Mouse (Mus musculus) embryo, embryonic 10.5 days (tissue): ENCODE results near the gene Yipf3.

Source experiments
- DNase-seq: peaks from one replicate; pipeline ENCODE4 v3.0.0-alpha.2; 2015; ENCODE audit warnings: low spot score

Yipf3 gene

GRCm38 (mm10) chr17:46247512-46248188 lies at the start of gene Yipf3, which contains the start of gene Polr1c:
Yipf3 (plus strand) TSS chr17:46248080.
Polr1c (minus strand) TSS chr17:46248054.
- DNase-seq = peak; percentile 97

- DNase-seq = no peak
These were observed 46.7 kb upstream of the Yipf3 start for GRCm38 (mm10) chr17:46201151-46201550.

- peak; percentile 97 for DNase-seq
These were observed 45.3 kb upstream of the Yipf3 start, which contains the start of the genes Polh and Xpo5 for GRCm38 (mm10) chr17:46202421-46203071. Polh (minus strand) TSS chr17:46202645. Xpo5 (plus strand) TSS chr17:46202782.

DNA sequence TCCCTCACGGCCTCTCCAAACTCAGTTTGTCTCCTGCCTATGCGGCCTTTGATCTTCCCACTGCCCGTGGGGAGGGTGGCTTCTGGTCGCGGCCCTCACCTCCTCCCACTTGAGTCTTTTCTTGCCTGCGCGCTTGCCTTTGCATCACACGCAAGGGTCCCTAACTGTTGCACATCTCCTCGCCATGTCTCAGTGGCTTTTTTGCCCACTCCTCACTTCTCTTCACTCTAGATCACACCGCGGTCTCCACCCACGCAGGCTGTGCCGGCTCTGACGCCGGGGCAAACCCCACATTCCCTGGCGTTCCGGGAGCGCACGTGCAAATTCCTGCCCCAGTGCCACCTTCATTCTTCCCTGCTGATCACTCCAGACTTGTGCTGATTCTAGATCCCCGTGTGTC lies 44.8 kb upstream of the Yipf3 start:
- no peak for DNase-seq

- DNase-seq = no peak
These were observed 41.2 kb upstream of the Yipf3 start for GRCm38 (mm10) chr17:46206676-46207075.

- DNase-seq = no peak
These were observed 37.3 kb upstream of the Yipf3 start for GRCm38 (mm10) chr17:46210550-46210949.

DNA sequence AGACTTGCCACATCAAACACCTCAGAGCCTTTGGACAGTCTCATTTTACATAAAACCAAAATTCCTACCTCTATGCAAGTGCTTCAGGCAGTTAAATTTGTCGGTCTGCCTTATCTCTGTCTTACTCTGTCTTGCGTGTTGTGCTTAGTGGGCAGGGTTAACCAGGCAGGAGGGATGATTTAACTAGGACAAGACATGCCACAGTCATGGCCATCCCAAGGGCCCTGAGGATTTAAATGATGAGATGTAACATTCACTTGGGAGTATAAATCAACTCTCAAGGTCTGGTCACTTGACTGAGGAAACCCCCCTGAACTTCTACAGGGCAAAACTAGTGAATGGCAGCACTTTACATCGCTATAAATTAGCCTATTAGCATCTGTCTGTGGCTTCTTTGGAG lies 26.3 kb upstream of the Yipf3 start:
- DNase-seq = no peak

DNA sequence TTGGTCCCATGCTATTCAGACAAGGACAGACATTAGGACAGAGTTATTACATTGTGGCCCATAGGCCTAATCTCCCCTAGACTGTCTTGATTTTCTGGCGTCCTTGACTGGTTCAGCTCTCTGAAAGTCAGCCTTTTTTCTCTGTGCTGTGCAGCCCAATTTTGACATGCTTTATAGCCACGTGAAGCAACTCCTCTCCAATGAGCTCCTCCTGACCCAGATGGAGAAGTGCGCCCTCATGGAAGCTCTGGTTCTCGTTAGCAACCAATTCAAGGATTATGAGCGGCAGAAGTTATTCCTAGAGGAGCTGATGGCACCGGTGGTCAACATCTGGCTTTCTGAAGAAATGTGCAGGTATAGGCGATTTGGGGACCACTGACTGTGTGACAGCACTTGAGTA lies 20.3 kb upstream of the Yipf3 start:
- no peak for DNase-seq

- DNase-seq = no peak
These were observed 11.8 kb upstream of the Yipf3 start for GRCm38 (mm10) chr17:46236067-46236466.

- DNase-seq = no peak
These were observed 10.8 kb upstream of the Yipf3 start for GRCm38 (mm10) chr17:46237079-46237478.

DNA sequence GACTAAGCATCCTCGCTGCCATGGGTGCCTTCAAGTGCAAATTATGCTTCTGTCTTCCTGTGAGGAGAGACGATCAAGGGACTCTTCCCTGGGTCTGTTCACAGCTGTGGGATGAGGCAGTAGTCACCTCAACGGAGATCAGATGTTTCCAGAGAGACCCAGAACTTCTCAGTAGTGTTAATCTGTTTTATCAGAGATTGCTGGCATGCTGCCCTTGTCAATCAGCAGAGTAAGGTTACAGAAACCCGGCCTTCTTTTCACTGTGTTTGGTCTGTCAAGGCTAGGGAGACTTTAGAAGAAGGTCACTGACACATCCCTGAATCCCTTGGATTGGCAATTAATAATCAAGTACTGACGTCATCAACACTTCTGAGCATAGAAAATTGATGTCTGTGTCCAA lies 10.4 kb upstream of the Yipf3 start:
- DNase-seq = no peak

- no peak for DNase-seq
These were observed 8.3 kb upstream of the Yipf3 start for GRCm38 (mm10) chr17:46239516-46240114.

DNA sequence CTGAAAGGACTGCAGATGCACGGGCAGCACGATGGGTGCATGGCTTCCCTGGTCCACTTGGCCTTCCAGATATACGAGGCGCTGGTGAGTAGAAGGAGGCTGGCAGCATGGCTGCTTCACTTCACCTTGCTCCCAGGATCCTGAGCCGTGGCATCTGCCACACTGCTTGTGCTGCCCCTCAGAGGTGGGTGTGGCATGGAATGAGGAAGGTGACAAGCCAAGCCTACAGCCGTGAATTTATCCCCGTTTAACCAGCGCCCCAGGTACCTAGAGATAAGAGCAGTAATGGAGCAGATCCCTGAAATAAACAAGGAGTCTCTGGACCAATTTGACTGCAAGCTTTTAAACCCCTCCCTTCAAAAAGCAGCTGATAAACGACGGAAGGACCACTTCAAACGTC lies 6.4 kb upstream of the Yipf3 start:
- no peak for DNase-seq

DNA sequence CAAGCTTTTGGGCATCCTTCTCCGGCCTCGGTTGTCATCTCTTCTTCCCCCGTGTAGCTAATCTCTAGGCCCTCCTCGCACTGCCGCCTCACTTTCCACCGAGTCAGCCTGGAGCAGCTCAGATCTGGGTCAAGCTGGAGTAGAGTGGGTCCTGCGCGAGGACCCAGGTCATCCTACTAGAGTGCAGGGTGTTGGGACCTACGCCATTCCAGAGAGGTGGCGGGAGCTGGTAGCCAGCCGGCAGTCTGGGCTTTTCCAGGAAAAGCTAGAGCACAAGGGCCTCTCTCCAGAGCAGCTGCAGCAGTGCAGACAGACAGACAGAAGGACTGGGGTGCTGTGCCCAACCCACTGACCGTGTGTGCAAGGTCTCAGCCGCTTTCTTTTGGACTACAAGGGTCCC lies 5.6 kb upstream of the Yipf3 start:
- DNase-seq = no peak

DNA sequence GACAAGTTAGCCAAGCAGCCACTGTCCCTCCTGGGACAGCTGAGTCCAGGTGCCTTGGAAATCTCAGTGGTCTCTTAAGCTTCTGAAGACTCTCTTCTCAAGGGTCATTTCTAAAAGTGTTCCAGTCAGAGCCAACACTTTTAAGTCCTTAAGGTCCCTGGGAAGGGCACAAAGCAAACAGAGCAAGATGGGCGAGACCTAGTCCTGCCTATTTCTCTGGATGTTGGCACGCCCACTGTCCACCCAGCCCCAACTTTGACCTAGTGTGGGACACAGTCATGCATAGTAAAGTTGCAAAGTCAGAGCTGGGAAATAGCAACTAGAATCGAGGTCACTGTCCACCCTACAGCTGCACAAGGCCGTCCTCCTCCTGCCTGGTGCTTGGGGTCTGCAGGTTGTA lies 4.9 kb upstream of the Yipf3 start:
- no peak for DNase-seq

GRCm38 (mm10) chr17:46243624-46244023 lies 4.3 kb upstream of the Yipf3 start:
- no peak for DNase-seq

- DNase-seq = no peak
These were observed 3.3 kb upstream of the Yipf3 start for GRCm38 (mm10) chr17:46244579-46244978.

DNA sequence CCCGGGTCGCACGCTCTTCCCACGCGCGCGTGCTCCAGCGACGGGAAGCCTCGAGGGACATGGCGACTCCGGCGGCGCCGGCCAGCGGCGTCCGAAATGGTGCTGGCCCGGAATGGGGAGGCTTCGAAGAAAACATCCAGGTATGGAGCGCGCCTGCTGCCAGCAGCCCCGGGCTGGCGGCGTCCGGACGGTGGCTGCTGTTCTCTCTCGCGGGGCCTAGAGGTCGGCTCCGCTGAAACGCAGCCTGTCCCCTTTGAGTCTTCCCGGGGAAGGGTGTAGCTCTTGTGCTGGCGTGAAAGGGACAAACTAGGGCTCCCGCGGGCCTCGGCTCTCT lies 276 bp downstream of the Yipf3 start:
- no peak for DNase-seq

DNA sequence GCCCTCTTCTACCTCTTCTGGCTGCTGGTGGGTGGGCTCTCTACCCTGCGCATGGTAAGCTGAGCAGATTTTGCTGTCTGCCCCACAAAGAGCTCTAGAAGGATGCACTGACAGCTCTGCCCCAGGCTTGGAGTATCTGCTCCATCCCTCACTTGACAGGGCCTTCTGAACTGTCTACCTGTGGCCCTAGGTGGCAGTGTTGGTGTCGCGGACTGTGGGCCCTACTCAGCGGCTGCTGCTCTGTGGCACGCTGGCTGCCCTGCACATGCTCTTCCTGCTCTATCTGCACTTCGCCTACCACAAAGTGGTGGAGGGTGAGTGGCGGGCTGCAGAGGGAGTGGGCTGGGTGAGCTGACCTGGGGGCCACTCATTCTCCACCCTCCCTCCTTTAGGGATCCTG lies 3.3 kb downstream of the Yipf3 start:
- no peak for DNase-seq

DNA sequence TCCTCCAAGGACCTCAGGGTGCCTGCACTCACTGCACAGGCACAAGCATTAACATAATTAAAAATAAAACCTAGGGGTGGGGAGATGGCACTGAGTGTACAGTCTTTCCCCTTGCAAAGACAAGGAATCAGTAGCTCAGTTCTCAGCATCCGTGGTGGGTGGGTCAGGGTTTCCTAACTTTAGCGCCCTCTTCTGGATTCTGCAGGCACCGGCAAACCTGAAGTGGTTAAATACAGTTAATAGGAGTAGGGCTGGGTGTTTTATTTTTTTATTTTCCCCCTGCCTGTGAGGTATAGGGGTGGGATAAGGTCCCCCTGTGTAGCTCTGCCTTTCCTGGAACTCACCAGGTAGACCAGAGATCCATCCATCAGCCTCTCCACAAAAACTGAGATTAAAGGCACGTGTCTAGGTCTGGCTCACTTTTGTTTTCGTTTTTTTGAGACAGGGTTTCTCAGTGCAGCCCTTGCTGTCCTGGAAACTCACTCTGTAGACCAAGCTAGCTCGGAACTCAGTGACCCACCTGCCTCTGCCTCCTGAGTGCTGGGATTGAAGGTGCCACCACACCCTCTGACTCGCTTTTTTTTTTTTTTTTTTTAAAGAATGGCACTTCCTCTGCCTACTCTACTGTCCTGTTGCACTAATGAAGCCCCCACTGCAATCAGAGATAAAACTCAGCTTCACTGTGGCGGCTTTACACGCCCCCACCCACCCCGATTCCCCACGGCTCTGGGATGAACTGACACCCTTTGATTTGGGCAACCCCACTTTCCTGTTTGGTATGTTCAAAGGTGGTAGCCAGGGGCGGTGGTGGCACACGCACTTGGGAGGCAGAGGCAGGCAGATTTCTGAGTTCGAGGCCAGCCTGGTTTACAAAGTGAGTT lies 4.9 kb downstream of the Yipf3 start:
- peak; percentile 80 for DNase-seq

GRCm38 (mm10) chr17:46253452-46254084 lies 5.7 kb downstream of the Yipf3 start, which contains the start of gene Lrrc73:
Lrrc73 (plus strand) TSS chr17:46253531.
- DNase-seq = peak; percentile 94

- DNase-seq = no peak
These were observed 6.2 kb downstream of the Yipf3 start for GRCm38 (mm10) chr17:46254106-46254505.
